Mouse (Mus musculus) liver, embryonic 14.5 days (tissue): ENCODE data around the gene Dctn3.

ENCODE experiments used
- CTCF ChIP-seq: IDR thresholded peaks from 2 replicates; pipeline ENCODE4 v1.5.1; 2016; ENCODE audit warnings: antibody characterized with exemption, low read depth, control low read depth
- EP300 ChIP-seq: IDR thresholded peaks from 2 replicates; pipeline ENCODE4 v1.6.1; 2016; ENCODE audit warnings: antibody characterized with exemption, low read depth

GRCm38 (mm10) chr4:41714276-41714675 is 8.7 kb downstream of the Dctn3 start:
- TF ChIP-seq EP300: no peak
- peak; percentile 86 for TF ChIP-seq CTCF
